Mouse (Mus musculus) midbrain, postnatal 0 days (tissue): ENCODE measurements at regions not wholly inside any gene's neighbourhood (a gene's known extent, or its start where the extent isn't known, plus 50 kb on each side); places are given as distances from the start of the nearest gene placed in this dataset.

Source experiments
- ATAC-seq: fragments of 200-750 bp; cut with Nextera tagmentation; 2 replicates; pipeline ENCODE4 v1.8.0; 2017; ENCODE audit warnings: moderate number of reproducible peaks, mild to moderate bottlenecking, moderate TSS enrichment, moderate library complexity; ENCODE audit not compliant: low FRiP score
- DNase-seq: peaks from one replicate; pipeline ENCODE4 v3.0.0-alpha.2; 2015; ENCODE audit warnings: low spot score
- H3K27ac ChIP-seq: fragments of 300-500 bp; sonication (generic); 2 replicates; pipeline ENCODE4 v1.5.1; 2014; ENCODE audit warnings: low read depth, mild to moderate bottlenecking, low read length, mixed read lengths
- H3K27me3 ChIP-seq: fragments of 300-500 bp; sonication (generic); 2 replicates; pipeline ENCODE4 v1.6.1; 2014; ENCODE audit warnings: low read length, control low read depth, mixed read lengths; ENCODE audit not compliant: insufficient read depth
- H3K36me3 ChIP-seq: fragments of 300-500 bp; sonication (generic); 2 replicates; pipeline ENCODE4 v1.6.1; 2014; ENCODE audit warnings: low read length, control low read depth, mixed read lengths; ENCODE audit not compliant: insufficient read depth
- H3K4me1 ChIP-seq: fragments of 300-500 bp; sonication (generic); 2 replicates; pipeline ENCODE4 v1.6.1; 2014; ENCODE audit warnings: mild to moderate bottlenecking, control low read depth, antibody characterized with exemption, low read length, mixed read lengths; ENCODE audit not compliant: insufficient read depth
- H3K4me2 ChIP-seq: fragments of 300-500 bp; sonication (generic); 2 replicates; pipeline ENCODE4 v1.6.1; 2014; ENCODE audit warnings: low read depth, mild to moderate bottlenecking, low read length, mixed read lengths; ENCODE audit not compliant: poor library complexity, severe bottlenecking
- H3K4me3 ChIP-seq: fragments of 300-500 bp; sonication (generic); 2 replicates; pipeline ENCODE4 v1.5.1; 2014; ENCODE audit warnings: low read depth, mild to moderate bottlenecking, low read length, moderate library complexity
- H3K9ac ChIP-seq: fragments of 300-500 bp; sonication (generic); replicated peaks from 2 replicates; pipeline ENCODE4 v1.6.1; 2014; ENCODE audit warnings: mild to moderate bottlenecking, low read length, moderate library complexity, mixed read lengths; ENCODE audit not compliant: poor library complexity, severe bottlenecking
- H3K9me3 ChIP-seq: fragments of 300-500 bp; sonication (generic); 2 replicates; pipeline ENCODE4 v1.6.1; 2016; ENCODE audit warnings: low read length, control low read depth
- CTCF ChIP-seq: IDR thresholded peaks from 2 replicates; pipeline ENCODE4 v1.5.1; 2016; ENCODE audit warnings: antibody characterized with exemption, mild to moderate bottlenecking
- WGBS: fragments of 180-500 bp; shearing (Covaris S2); extraction: QIAGEN DNeasy Blood & Tissue Kit; methylation state at CpG from one replicate; pipeline ENCODE4 v1.1.7; 2014; 5-methylcytosine and 5-hydroxymethylcytosine counted together

DNA sequence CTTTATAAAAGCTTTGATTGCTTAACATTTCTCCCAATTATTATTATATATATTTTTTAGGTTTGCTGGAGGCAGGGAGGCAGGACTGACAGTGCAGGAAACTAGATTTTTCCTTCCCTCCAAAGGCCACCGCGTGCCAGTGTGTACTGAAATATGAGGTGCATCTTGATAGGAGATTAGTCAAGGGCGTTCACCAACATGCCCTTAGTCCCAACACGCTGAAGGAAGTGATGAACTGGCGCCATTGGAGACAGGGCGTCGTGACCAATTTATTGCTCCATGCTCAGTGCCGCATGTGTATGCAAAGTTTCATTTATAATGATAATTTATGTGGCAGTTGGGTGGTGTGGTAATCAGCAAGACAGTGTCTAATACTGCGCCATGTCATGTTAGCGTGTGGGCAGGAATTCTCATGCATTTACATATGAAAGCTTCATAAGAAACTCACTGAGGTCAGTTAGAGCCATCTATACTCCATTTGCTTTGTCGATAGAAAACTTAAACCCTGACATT, 66.2 kb downstream of the Isl1 start:
- H3K9me3 ChIP-seq = no peaks in the 10 kb centered on the region
- DNase-seq (no peak), ATAC-seq (no peak)
- H3K36me3 ChIP-seq = no peaks in the 10 kb centered on the region
- no peak overlapping the region for H3K9ac ChIP-seq
- no peak overlapping the region for H3K4me2 ChIP-seq
- no peaks in the 10 kb centered on the region for H3K4me1 ChIP-seq
- WGBS = 66% methylated on average over 11 of the region's 11 CpGs
- H3K27ac ChIP-seq = no peak overlapping the region
- TF ChIP-seq CTCF = no peak
- no peak overlapping the region for H3K4me3 ChIP-seq
- no peaks in the 10 kb centered on the region for H3K27me3 ChIP-seq

DNA sequence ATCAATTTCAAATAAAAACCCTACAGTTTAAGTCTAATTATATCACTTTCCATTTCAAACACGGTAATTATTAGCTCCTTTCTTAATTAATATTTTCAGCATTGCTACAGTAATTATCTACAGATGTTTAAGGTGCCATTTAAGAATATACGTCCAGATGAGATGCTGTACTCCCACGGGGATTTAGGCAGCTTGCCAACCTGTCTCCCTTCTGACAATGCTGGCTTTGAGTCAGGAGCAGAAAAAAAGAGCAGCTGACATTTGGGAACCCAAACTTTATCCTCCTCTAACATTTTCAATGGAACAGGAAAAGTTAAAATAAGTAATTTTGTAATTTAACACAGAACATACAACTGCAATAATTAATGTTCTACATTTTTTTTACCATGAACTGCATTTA, 94.4 kb downstream of the Isl1 start:
- no peak for ATAC-seq
- Histone ChIP-seq H3K9me3 (no peaks in the 10 kb centered on the region), H3K4me2 (no peak overlapping the region), H3K27me3 (no peaks in the 10 kb centered on the region), H3K4me1 (no peaks in the 10 kb centered on the region), H3K4me3 (no peak overlapping the region), H3K36me3 (no peaks in the 10 kb centered on the region), H3K27ac (no peak overlapping the region), H3K9ac (no peak overlapping the region)
- 33% methylated on average over 3 of the region's 3 CpGs for WGBS
- no peak for DNase-seq
- TF ChIP-seq CTCF = no peak

DNA sequence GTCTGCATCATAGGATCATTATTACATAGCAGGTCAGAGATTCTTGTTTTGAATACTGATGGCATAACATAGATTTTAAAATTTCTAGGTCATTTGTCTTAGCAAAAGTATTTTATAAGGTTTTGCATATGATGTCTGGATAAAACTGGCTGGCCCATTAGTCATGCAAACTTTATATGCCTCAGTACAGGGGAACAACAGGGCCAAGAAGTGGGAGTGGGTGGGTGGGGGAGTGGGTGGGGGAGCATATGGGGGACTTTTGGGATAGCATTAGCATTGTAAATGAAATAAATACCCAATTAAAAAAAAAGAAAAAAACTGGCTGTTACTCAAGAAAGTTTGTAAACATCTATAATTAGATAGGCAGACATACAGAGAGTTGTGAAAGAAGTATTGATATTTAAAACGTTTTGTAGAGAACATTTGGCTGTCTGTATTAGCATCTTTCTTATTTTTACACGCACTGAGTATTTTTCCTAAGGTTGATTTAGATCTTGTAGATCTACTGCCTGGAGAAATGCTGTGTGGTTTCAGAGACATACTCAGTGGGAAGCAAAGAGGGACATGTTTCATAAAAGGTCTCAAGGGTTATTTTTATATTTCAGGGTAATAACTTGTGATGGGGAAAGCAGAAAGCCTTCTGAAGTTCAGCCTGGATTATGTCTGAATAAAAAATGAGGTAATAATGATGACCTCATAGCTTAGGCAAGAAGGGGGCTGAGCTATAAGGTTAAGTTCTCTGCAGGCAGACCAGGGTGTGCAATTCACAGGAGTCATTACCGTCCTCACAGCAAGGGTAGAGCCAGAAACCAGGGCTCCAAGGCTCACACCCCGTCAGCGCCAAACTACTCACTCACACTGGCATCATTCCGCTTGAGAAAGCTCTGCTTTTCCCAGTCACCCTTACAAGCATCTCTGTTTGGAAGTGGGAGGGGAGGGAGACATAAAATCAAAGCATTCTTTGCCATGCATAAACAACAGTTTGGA, 95.4 kb downstream of the Isl1 start:
- Histone ChIP-seq H3K9me3 (no peaks in the 10 kb centered on the region), H3K4me2 (no peak overlapping the region), H3K9ac (no peak overlapping the region), H3K36me3 (no peaks in the 10 kb centered on the region), H3K27ac (no peak overlapping the region), H3K4me1 (no peaks in the 10 kb centered on the region), H3K27me3 (no peaks in the 10 kb centered on the region), H3K4me3 (no peak overlapping the region)
- TF ChIP-seq CTCF = no peak
- no peak for ATAC-seq
- 44% methylated on average over 6 of the region's 6 CpGs for WGBS
- DNase-seq = no peak

DNA sequence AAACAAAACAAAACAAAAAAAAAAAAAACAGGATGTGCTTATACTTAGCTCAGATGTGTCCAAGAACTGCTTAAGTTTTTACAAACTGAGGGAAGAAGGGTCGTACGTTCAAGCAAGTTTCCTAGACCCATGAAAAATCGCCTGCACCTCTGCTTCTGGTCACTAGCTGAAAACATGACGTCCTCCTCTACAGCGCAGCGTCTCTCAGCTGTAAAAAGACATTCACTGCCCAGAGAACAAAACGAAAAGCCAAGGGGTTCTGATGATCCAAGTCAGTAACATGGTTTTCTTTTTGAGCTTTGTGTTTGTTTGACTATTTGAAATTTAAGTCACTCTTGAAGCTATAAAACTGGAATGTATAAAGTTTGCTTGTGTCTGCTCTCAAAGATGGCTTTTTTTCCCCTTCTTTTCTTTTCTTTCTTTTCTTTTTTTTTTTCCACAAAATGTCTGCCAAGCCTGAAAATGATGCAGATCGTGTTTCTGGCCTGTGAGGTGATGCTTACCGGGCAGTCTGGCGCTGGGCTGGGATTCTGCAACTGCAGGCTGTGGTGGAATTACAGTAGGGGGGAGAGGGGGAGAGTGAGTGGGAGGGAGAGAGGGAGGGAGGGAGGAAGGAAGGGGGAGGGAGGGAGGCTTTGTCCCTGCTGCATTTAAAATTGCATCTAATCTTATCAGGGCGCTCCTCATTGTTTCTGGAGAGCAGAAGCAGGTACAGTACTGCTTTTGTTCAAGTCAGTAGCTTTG, 108.1 kb downstream of the Isl1 start:
- TF ChIP-seq CTCF = no peak
- Histone ChIP-seq H3K4me1 (no peaks in the 10 kb centered on the region), H3K27ac (no peak overlapping the region), H3K4me3 (peak overlapping the region; percentile 12), H3K36me3 (no peaks in the 10 kb centered on the region), H3K4me2 (peak overlapping the region; percentile 23), H3K27me3 (no peaks in the 10 kb centered on the region), H3K9me3 (no peaks in the 10 kb centered on the region), H3K9ac (no peak overlapping the region)
- no peak for ATAC-seq
- DNase-seq = peak; percentile 17
- WGBS = 3% methylated on average over 11 of the region's 11 CpGs

- no peak for TF ChIP-seq CTCF
- Histone ChIP-seq H3K9ac (no peak overlapping the region), H3K4me2 (no peak overlapping the region), H3K27me3 (no peaks in the 10 kb centered on the region), H3K4me1 (no peaks in the 10 kb centered on the region), H3K36me3 (no peaks in the 10 kb centered on the region), H3K4me3 (no peak overlapping the region), H3K9me3 (no peaks in the 10 kb centered on the region), H3K27ac (no peak overlapping the region)
- ATAC-seq (no peak), DNase-seq (no peak)
- WGBS = 75% methylated on average over 7 of the region's 7 CpGs
Measured at GRCm38 (mm10) chr13:116187059-116187458, 122.4 kb downstream of the Isl1 start.

DNA sequence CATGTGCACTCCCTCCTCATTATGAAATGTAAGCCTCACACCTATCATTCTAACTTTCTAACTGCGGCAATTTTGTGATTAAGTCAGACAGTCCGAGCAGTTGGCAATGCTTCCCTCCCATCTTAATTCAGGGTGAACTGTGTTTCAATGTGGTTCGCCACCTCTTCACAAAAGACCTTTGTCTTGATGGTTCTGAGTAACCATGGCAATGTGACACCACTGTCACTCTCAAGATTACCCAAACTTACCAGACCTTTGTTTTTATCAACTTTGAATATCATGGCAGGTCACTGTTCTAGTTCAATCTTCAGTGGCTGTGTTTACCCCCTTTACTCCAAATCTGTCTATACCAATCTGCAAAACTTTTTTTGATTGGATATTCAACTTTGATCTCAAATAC, 131.7 kb downstream of the Isl1 start:
- Histone ChIP-seq H3K27ac (no peak overlapping the region), H3K4me3 (no peak overlapping the region), H3K27me3 (0 out of 2 replicates have a peak, but pooled peaks cover 4% of the 10 kb centered on the region), H3K4me1 (no peaks in the 10 kb centered on the region), H3K9ac (no peak overlapping the region), H3K4me2 (no peak overlapping the region), H3K9me3 (no peaks in the 10 kb centered on the region), H3K36me3 (no peaks in the 10 kb centered on the region)
- TF ChIP-seq CTCF = no peak
- 23% methylated on average over 3 of the region's 3 CpGs for WGBS
- DNase-seq (no peak), ATAC-seq (no peak)
